Mouse (Mus musculus): ENCODE measurements at regions not wholly inside any gene's neighbourhood (a gene's known extent, or its start where the extent isn't known, plus 50 kb on each side); places are given as distances from the start of the nearest gene placed in this dataset.

GRCm38 (mm10) chr14:25406059-25406458, 52.9 kb upstream of the Zmiz1 start:
- no peak overlapping the region for H3K4me3 ChIP-seq (ENCODE audit: insufficient read depth in 1 of 2, low read depth in 1 of 2, low read length in 2 of 2, poor library complexity in 1 of 2, severe bottlenecking in 1 of 2)
- TF ChIP-seq ZC3H11A (IDR thresholded peaks at IDR 0.05; ENCODE audit: borderline replicate concordance, low read depth, low read length): no peak
- no peak for TF ChIP-seq MAFK (IDR thresholded peaks at IDR 0.05; ENCODE audit: insufficient read depth, low read depth, low read length)
- no peak for TF ChIP-seq CHD2 (IDR thresholded peaks at IDR 0.05; ENCODE audit: low read depth, low read length)
- no peak for TF ChIP-seq ZNF384 (IDR thresholded peaks at IDR 0.05; ENCODE audit: low read depth, low read length)
- TF ChIP-seq HCFC1 (IDR thresholded peaks at IDR 0.05; ENCODE audit: borderline replicate concordance, insufficient read depth, low read length): no peak
- no peak overlapping the region for H3K9ac ChIP-seq (ENCODE audit: insufficient read depth, low read depth, low read length, poor library complexity, severe bottlenecking)
- no peaks in the 10 kb centered on the region for H3K36me3 ChIP-seq (ENCODE audit: control insufficient read depth, insufficient read depth, low read length, poor library complexity, severe bottlenecking)
- no peak for DNase-seq (ENCODE audit: low read depth, low spot score)
- no peak overlapping the region for H3K27ac ChIP-seq (ENCODE audit: insufficient read depth, low read depth, low read length, poor library complexity, severe bottlenecking)
- H3K9me3 ChIP-seq (ENCODE audit: control insufficient read depth, insufficient read depth, low read depth, low read length): no peaks in the 10 kb centered on the region
- in situ Hi-C loops (cut with MboI; ENCODE audit: low sequenced_read_pairs in 2 of 2, unreplicated experiment in 2 of 2): no loop called here
- no peaks in the 10 kb centered on the region for H3K4me1 ChIP-seq (ENCODE audit: control insufficient read depth in 2 of 2, insufficient read depth in 2 of 2, low read length in 2 of 2, poor library complexity in 1 of 2)

- no peak overlapping the region for H3K4me3 ChIP-seq (ENCODE audit: insufficient read depth in 1 of 2, low read depth in 1 of 2, low read length in 2 of 2, poor library complexity in 1 of 2, severe bottlenecking in 1 of 2)
- in situ Hi-C loops (cut with MboI; ENCODE audit: low sequenced_read_pairs in 2 of 2, unreplicated experiment in 2 of 2): no loop called here
- DNase-seq (ENCODE audit: low read depth, low spot score): no peak
- H3K36me3 ChIP-seq (ENCODE audit: control insufficient read depth, insufficient read depth, low read length, poor library complexity, severe bottlenecking): no peaks in the 10 kb centered on the region
- no peak overlapping the region for H3K27ac ChIP-seq (ENCODE audit: insufficient read depth, low read depth, low read length, poor library complexity, severe bottlenecking)
- no peak overlapping the region for H3K9ac ChIP-seq (ENCODE audit: insufficient read depth, low read depth, low read length, poor library complexity, severe bottlenecking)
- TF ChIP-seq HCFC1 (IDR thresholded peaks at IDR 0.05; ENCODE audit: borderline replicate concordance, insufficient read depth, low read length) (no peak), ZNF384 (IDR thresholded peaks at IDR 0.05; ENCODE audit: low read depth, low read length) (no peak), CHD2 (IDR thresholded peaks at IDR 0.05; ENCODE audit: low read depth, low read length) (no peak), ZC3H11A (IDR thresholded peaks at IDR 0.05; ENCODE audit: borderline replicate concordance, low read depth, low read length) (no peak), MAFK (IDR thresholded peaks at IDR 0.05; ENCODE audit: insufficient read depth, low read depth, low read length) (no peak)
- H3K4me1 ChIP-seq (ENCODE audit: control insufficient read depth in 2 of 2, insufficient read depth in 2 of 2, low read length in 2 of 2, poor library complexity in 1 of 2): no peaks in the 10 kb centered on the region
- no peaks in the 10 kb centered on the region for H3K9me3 ChIP-seq (ENCODE audit: control insufficient read depth, insufficient read depth, low read depth, low read length)
These were observed 52.4 kb upstream of the Zmiz1 start for GRCm38 (mm10) chr14:25406613-25407012.

GRCm38 (mm10) chr14:25407111-25407510, 51.9 kb upstream of the Zmiz1 start:
- TF ChIP-seq ZNF384 (IDR thresholded peaks at IDR 0.05; ENCODE audit: low read depth, low read length) (no peak), HCFC1 (IDR thresholded peaks at IDR 0.05; ENCODE audit: borderline replicate concordance, insufficient read depth, low read length) (no peak), MAFK (IDR thresholded peaks at IDR 0.05; ENCODE audit: insufficient read depth, low read depth, low read length) (no peak), ZC3H11A (IDR thresholded peaks at IDR 0.05; ENCODE audit: borderline replicate concordance, low read depth, low read length) (no peak), CHD2 (IDR thresholded peaks at IDR 0.05; ENCODE audit: low read depth, low read length) (no peak)
- Histone ChIP-seq H3K27ac (ENCODE audit: insufficient read depth, low read depth, low read length, poor library complexity, severe bottlenecking) (no peak overlapping the region), H3K9me3 (ENCODE audit: control insufficient read depth, insufficient read depth, low read depth, low read length) (no peaks in the 10 kb centered on the region), H3K9ac (ENCODE audit: insufficient read depth, low read depth, low read length, poor library complexity, severe bottlenecking) (no peak overlapping the region), H3K36me3 (ENCODE audit: control insufficient read depth, insufficient read depth, low read length, poor library complexity, severe bottlenecking) (no peaks in the 10 kb centered on the region), H3K4me1 (ENCODE audit: control insufficient read depth in 2 of 2, insufficient read depth in 2 of 2, low read length in 2 of 2, poor library complexity in 1 of 2) (no peaks in the 10 kb centered on the region), H3K4me3 (ENCODE audit: insufficient read depth in 1 of 2, low read depth in 1 of 2, low read length in 2 of 2, poor library complexity in 1 of 2, severe bottlenecking in 1 of 2) (no peak overlapping the region)
- in situ Hi-C loops (cut with MboI; ENCODE audit: low sequenced_read_pairs in 2 of 2, unreplicated experiment in 2 of 2): no loop called here
- DNase-seq (ENCODE audit: low read depth, low spot score): no peak
